Mouse (Mus musculus) embryonic facial prominence, embryonic 15.5 days (tissue): ENCODE measurements at regions not wholly inside any gene's neighbourhood (a gene's known extent, or its start where the extent isn't known, plus 50 kb on each side); places are given as distances from the start of the nearest gene placed in this dataset.
"Not testable (repeated sequence)": the region's sequence is repeated elsewhere in the genome, so short reads cannot be mapped to it uniquely, and the experiment has no call there.

Source experiments
- ATAC-seq: fragments of 200-750 bp; cut with Nextera tagmentation; 2 replicates; pipeline ENCODE4 v1.8.0; 2017; ENCODE audit warnings: low read depth, moderate TSS enrichment; ENCODE audit not compliant: insufficient number of reproducible peaks, low FRiP score, low TSS enrichment
- H3K27ac ChIP-seq: fragments of 300-500 bp; sonication (generic); replicated peaks from 2 replicates; pipeline ENCODE4 v1.5.1; 2015; ENCODE audit warnings: mild to moderate bottlenecking, inconsistent platforms
- H3K27me3 ChIP-seq: fragments of 300-500 bp; sonication (generic); 2 replicates; pipeline ENCODE4 v1.6.1; 2015; ENCODE audit warnings: inconsistent platforms
- H3K36me3 ChIP-seq: fragments of 300-500 bp; sonication (generic); 2 replicates; pipeline ENCODE4 v1.6.1; 2015; ENCODE audit warnings: mild to moderate bottlenecking, inconsistent platforms
- H3K4me1 ChIP-seq: fragments of 300-500 bp; sonication (generic); 2 replicates; pipeline ENCODE4 v1.6.1; 2015; ENCODE audit warnings: inconsistent platforms
- H3K4me2 ChIP-seq: fragments of 300-500 bp; sonication (generic); replicated peaks from 2 replicates; pipeline ENCODE4 v1.6.1; 2015; ENCODE audit warnings: mild to moderate bottlenecking, inconsistent platforms
- H3K4me3 ChIP-seq: fragments of 300-500 bp; sonication (generic); replicated peaks from 2 replicates; pipeline ENCODE4 v1.5.1; 2015; ENCODE audit warnings: mild to moderate bottlenecking, inconsistent platforms
- H3K9ac ChIP-seq: fragments of 300-500 bp; sonication (generic); 2 replicates; pipeline ENCODE4 v1.6.1; 2015; ENCODE audit warnings: inconsistent platforms
- H3K9me3 ChIP-seq: fragments of 300-500 bp; sonication (generic); replicated peaks from 2 replicates; pipeline ENCODE4 v1.6.1; 2016; ENCODE audit warnings: inconsistent platforms
- whole genome bisulfite sequencing: fragments of 180-500 bp; shearing (Covaris S2); methylation state at CpG from one replicate; pipeline ENCODE4 v1.1.7; 2015; 5-methylcytosine and 5-hydroxymethylcytosine counted together

GRCm38 (mm10) chr3:54579425-54579824, 113.2 kb upstream of the Supt20 start:
- no peak overlapping the region for H3K4me3 ChIP-seq
- H3K27ac ChIP-seq, result 0 out of 2 replicates have a peak overlapping the region, but pooled peaks have one; percentile 34
- no peaks in the 10 kb centered on the region for H3K9me3 ChIP-seq
- H3K9ac ChIP-seq, result no peak overlapping the region
- no peaks in the 10 kb centered on the region for H3K36me3 ChIP-seq
- no peak overlapping the region for H3K4me2 ChIP-seq
- no peaks in the 10 kb centered on the region for H3K27me3 ChIP-seq
- WGBS, result 92% methylated on average over 2 of the region's 2 CpGs
- H3K4me1 ChIP-seq, result no peaks in the 10 kb centered on the region
- no peak for ATAC-seq

- Histone ChIP-seq H3K4me1 (no peaks in the 10 kb centered on the region), H3K9ac (no peak overlapping the region), H3K27me3 (no peaks in the 10 kb centered on the region), H3K4me3 (no peak overlapping the region), H3K9me3 (no peaks in the 10 kb centered on the region), H3K27ac (no peak overlapping the region), H3K4me2 (no peak overlapping the region), H3K36me3 (no peaks in the 10 kb centered on the region)
- no peak for ATAC-seq
- WGBS, result 93% methylated on average over 6 of the region's 6 CpGs
Observed at GRCm38 (mm10) chr3:54580339-54580738, 112.3 kb upstream of the Supt20 start.

- not testable (repeated sequence) for ATAC-seq, H3K9me3 ChIP-seq, H3K4me3 ChIP-seq, H3K4me2 ChIP-seq, H3K9ac ChIP-seq, H3K27me3 ChIP-seq, H3K27ac ChIP-seq, H3K36me3 ChIP-seq
- 81% methylated on average over 9 of the region's 10 CpGs for WGBS
- H3K4me1 ChIP-seq, result peaks cover 16% of the 10 kb centered on the region; the same call in 1 of the 2 replicates
Observed at GRCm38 (mm10) chr3:54585781-54586180, 106.8 kb upstream of the Supt20 start.

GRCm38 (mm10) chr3:54587127-54587995, 105.2 kb upstream of the Supt20 start:
- Histone ChIP-seq H3K9ac (no peak overlapping the region), H3K4me1 (peaks cover 16% of the 10 kb centered on the region), H3K27ac (peak overlapping the region; percentile 94), H3K9me3 (no peaks in the 10 kb centered on the region), H3K36me3 (no peaks in the 10 kb centered on the region), H3K4me3 (no peak overlapping the region; the same call in 1 of the 2 replicates), H3K4me2 (peak overlapping the region; percentile 24), H3K27me3 (no peaks in the 10 kb centered on the region)
- WGBS, result 18% methylated on average over 21 of the region's 21 CpGs
- peak; percentile 90 for ATAC-seq

- no peak for ATAC-seq
- H3K9me3 ChIP-seq, result no peaks in the 10 kb centered on the region
- no peak overlapping the region for H3K4me2 ChIP-seq
- no peaks in the 10 kb centered on the region for H3K36me3 ChIP-seq
- 25% methylated on average over 5 of the region's 5 CpGs for WGBS
- H3K9ac ChIP-seq, result no peak overlapping the region
- H3K27ac ChIP-seq, result peak overlapping the region; percentile 94
- H3K4me3 ChIP-seq, result no peak overlapping the region
- no peaks in the 10 kb centered on the region for H3K27me3 ChIP-seq
- peaks cover 16% of the 10 kb centered on the region for H3K4me1 ChIP-seq
Observed at GRCm38 (mm10) chr3:54588198-54588597, 104.4 kb upstream of the Supt20 start.

GRCm38 (mm10) chr3:54589976-54590375, 102.6 kb upstream of the Supt20 start:
- 52% methylated on average over 9 of the region's 9 CpGs for WGBS

GRCm38 (mm10) chr3:54591160-54591559, 101.4 kb upstream of the Supt20 start:
- no peak for ATAC-seq
- Histone ChIP-seq H3K4me3 (no peak overlapping the region), H3K36me3 (no peaks in the 10 kb centered on the region), H3K9me3 (no peaks in the 10 kb centered on the region), H3K27ac (no peak overlapping the region), H3K27me3 (no peaks in the 10 kb centered on the region), H3K4me1 (peaks cover 16% of the 10 kb centered on the region), H3K4me2 (no peak overlapping the region), H3K9ac (no peak overlapping the region)
- WGBS, result 65% methylated on average over 3 of the region's 3 CpGs

More at GRCm38 (mm10) chr3:54589976-54590375, 102.6 kb upstream of the Supt20 start:
- H3K4me2 ChIP-seq, result no peak overlapping the region
- H3K4me1 ChIP-seq, result peaks cover 16% of the 10 kb centered on the region
- H3K27ac ChIP-seq, result 0 out of 2 replicates have a peak overlapping the region, but pooled peaks have one; percentile 34
- no peak overlapping the region for H3K9ac ChIP-seq
- H3K4me3 ChIP-seq, result no peak overlapping the region
- H3K27me3 ChIP-seq, result no peaks in the 10 kb centered on the region
- no peaks in the 10 kb centered on the region for H3K36me3 ChIP-seq
- ATAC-seq, result no peak
- no peaks in the 10 kb centered on the region for H3K9me3 ChIP-seq

- Histone ChIP-seq H3K9ac (no peak overlapping the region), H3K9me3 (no peaks in the 10 kb centered on the region), H3K27me3 (no peaks in the 10 kb centered on the region), H3K4me2 (no peak overlapping the region), H3K4me3 (no peak overlapping the region), H3K36me3 (no peaks in the 10 kb centered on the region), H3K27ac (no peak overlapping the region), H3K4me1 (peaks cover 9% of the 10 kb centered on the region)
- no peak for ATAC-seq
- WGBS, result 45% methylated on average over 2 of the region's 2 CpGs
Observed at GRCm38 (mm10) chr3:54592064-54592463, 100.5 kb upstream of the Supt20 start.

- 42% methylated on average over 14 of the region's 14 CpGs for WGBS
Observed at GRCm38 (mm10) chr3:54592655-54593428, 99.8 kb upstream of the Supt20 start.

GRCm38 (mm10) chr3:54595193-54595592, 97.4 kb upstream of the Supt20 start:
- ATAC-seq, result no peak
- H3K9me3 ChIP-seq, result no peaks in the 10 kb centered on the region
- H3K4me3 ChIP-seq, result no peak overlapping the region
- H3K9ac ChIP-seq, result no peak overlapping the region
- peaks cover under 1% of the 10 kb centered on the region for H3K4me1 ChIP-seq
- H3K27ac ChIP-seq, result no peak overlapping the region
- H3K27me3 ChIP-seq, result no peaks in the 10 kb centered on the region
- 97% methylated on average over 3 of the region's 3 CpGs for WGBS
- H3K36me3 ChIP-seq, result no peaks in the 10 kb centered on the region
- H3K4me2 ChIP-seq, result no peak overlapping the region

More at GRCm38 (mm10) chr3:54592655-54593428, 99.8 kb upstream of the Supt20 start:
- Histone ChIP-seq H3K4me2 (no peak overlapping the region), H3K9me3 (no peaks in the 10 kb centered on the region), H3K27ac (peak overlapping the region; percentile 35), H3K27me3 (no peaks in the 10 kb centered on the region), H3K9ac (no peak overlapping the region), H3K36me3 (no peaks in the 10 kb centered on the region), H3K4me3 (no peak overlapping the region), H3K4me1 (peaks cover 9% of the 10 kb centered on the region)
- no peak for ATAC-seq
